Mouse (Mus musculus) layer of hippocampus, adult 9-11 months (tissue): ENCODE data around the gene Olfr1396.
"Not testable (repeated sequence)": the region's sequence is repeated elsewhere in the genome, so short reads cannot be mapped to it uniquely, and the experiment has no call there.

Experiments
- DNase-seq: peaks from one replicate; pipeline ENCODE4 v3.0.0; 2022

Olfr1396 gene

DNA sequence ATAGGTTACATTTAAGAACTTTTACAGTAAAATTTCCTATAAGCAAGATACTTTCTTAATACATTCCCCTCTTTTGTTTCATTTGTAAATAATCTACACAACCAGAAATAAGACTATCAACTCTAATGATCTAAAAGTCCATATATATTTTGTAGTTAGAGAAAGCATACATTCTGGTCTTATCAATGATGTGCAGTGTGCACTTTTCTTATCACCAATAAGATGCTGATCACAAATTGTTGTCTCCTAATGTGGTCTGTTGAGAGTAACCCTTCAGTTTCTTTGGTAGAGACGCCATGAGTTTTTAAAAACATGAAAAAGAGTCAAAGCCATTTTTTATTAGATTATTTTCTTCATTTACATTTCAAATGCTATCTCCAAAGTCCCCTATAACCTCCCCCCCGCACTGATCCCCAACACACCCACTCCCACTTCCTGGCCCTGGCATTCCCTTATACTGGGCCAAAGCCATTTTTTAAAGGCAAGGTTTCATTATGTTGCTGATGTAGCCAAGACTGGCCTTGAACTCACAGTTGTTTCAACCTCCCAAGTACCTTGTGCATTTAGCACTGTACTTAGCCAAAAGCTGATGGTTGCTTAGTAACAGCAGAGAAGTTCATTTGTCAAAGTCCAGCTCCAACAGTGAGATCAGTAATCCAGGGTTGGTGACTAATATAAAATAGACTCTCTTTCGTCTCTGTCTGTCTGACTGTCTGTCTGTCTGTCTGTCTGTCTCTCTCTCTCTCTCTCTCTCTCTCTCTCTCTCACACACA is 24.8 kb downstream of the Olfr1396 start:
- DNase-seq = no peak

DNA sequence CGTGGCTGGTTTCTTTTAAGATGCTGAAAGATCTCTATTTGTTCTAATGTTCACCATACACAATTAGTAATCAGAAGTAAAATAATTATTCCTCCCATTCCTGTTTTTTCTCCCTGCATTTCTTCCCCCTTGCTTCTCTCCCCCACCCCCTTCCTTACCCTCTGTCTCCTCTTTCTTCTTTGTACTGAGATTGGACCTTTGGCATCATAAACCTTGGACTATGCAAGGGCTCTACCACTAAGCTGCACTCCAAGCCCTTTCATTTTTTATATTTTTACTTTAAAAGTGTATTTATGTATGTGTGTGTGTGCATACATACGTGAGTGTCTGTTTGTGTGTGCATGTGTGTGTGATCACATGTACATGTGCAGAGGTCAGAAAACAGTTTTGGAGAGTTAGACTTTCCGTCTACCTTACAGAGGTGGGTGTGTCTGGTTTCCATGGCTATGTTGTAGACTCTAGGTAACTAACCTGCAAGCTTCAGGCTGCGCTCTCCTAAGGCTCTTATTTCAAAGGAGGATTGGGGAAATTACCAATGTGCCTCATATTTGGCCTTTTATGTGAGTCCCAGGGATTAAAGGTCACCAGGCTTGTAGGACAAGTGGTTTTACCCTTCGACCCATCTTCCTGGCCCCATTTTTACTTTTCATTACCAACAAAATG is 25.6 kb downstream of the Olfr1396 start:
- no peak for DNase-seq

DNA sequence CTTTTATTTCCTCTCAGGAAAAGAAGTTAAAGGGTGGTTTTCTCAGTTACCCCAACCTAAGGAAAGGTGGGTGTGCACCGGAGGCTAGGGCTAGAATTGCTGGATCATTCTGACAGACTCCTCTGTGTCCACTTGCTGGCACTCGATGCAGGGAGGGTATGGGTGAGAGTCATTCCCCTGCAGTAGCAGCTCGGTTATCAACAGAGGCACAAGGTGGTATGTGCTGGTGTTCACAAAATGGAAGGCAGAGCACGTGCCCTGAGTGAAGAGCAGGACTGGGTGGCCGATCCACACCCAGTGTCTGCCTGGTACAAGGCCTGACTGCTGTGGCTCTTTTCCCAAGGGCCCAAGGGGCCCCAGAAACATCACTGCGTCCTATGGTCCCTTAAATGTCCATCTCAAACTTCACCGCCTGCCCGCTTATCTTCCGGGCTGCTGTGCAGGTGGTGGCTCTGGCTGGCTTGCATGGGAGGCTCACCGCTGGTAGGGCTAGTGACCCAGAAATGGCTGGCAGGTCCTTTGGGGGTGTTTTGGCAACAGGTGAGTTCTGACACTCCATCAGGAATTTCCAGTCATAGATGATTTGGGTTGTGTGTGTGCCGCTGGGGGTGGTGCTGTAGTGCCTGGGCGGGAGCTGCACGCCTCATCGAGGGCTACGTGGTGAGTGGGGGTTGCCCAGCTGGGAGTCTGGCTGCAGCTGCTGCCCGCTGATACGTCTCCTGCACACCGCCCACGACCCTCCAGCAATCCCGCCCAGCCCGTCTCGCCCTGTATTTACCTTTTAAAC is 26.7 kb downstream of the Olfr1396 start:
- DNase-seq = no peak

DNA sequence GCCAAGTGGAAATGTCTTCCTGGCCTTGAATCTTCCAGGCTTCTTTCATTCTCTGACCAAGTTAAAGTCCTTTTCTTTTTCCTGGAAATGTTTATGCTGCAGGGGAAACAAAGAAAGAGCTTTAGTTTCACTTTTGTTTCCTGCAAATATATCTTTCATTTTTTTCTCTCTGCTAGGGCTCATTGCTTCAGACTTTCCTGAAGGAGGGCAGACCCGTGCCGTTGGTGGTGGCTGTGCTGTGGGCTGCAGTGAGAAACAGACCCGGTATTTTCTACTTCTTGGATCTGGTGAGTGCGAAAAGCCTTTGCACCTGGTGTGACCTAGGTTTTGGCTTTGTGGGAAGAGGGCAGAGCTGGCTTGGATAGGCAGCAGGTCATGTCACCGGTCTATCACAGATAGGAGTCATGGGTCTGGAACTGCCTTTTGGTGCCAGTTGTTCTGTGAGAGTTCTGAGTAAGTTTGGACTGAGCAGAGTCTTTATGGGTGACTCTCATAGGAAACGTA is 27.8 kb downstream of the Olfr1396 start:
- no peak for DNase-seq

DNA sequence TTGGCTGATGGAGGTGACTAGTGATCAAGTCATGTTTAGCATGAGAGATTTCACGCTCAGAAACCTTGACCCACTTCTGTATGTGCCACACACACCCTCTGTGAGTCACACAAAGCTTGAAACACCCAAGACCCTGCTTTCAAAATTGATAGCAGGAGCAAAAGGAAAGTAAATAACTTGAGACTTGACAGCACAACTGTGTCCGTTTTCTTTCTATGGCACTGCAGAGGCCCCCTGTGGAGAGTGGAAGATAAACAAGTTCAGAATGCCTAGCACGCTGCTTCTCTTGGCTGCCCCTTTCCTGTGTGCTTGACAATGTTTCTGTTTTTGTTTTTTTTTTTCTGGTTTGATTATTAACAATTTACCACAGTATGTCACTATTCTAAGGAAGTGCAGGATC is 29.8 kb downstream of the Olfr1396 start:
- no peak for DNase-seq

DNA sequence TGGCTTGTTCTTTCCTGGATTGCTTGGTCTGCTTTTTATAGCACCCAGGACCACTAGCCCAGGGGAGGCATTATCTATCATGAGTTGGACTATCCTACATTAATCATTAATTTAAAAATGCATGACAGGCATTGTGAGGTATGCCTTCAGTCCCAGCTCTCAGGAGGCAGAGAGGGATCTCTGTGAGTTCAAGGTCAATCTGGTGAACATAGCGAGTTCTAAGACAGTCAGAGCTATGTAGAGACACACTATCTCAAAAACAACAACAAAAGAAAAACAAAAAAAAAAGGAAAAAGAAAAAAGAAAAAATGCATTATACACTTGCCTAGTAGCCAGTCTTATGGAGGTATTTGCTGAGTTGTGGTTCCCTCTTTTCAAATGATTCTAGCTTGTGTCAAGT is 30.3 kb downstream of the Olfr1396 start:
- no peak for DNase-seq

DNA sequence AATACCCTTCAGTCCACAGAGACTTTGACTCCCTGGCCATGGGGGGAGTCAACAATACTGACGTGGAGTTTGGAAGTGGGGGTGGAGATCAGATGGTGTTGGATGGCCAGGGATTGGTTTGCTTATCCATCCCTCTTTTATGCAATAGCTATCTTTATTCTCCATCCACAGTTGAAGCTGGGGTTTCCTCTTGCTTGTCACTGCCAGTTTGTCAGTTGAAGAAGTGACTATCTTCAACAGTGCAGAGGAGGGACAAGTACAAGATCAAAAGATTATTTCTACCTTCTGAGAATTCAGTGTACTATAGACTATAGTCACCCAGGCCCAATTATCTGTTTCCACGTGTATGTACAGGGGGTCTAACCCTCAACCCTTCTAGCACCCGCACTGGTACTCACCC is 30.9 kb downstream of the Olfr1396 start:
- DNase-seq = no peak

DNA sequence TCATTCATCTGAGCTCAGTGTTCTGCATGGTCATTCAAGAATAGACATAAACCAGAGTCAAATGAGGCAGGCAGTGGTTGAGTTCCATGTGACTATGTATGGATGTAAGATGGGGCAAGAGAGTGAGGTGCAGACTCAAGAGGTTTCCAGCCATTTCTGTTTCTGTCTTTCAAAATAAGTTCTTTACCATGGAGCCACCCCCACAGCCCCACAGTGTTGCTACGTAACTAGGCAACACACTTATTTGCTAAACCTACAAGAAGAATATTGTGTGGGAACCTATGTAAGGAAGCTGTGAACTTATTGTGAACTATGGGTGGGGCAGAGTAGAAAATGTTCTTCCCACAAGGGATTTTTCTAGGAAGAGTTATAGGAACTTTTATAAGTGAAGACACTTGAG is 31.5 kb downstream of the Olfr1396 start:
- no peak for DNase-seq

DNA sequence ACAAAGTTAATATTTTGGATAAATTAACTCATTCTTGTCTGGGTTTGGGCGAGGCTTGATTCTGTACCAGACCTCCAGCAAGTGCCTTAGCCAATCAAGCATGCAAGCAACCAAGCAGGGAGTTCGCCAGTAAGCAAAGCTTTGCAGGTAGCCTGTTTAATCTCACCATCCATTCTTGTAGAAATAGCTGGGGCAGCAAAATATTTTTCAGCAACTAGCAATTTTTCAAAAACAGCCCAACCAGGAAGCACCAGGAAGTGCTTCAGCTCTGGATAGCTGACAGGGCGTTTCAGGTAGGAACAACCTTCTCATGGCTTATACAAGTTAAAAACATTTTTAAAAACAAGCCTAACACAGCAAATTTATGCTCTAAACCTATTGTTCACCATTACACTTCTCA is 32.8 kb downstream of the Olfr1396 start:
- no peak for DNase-seq

DNA sequence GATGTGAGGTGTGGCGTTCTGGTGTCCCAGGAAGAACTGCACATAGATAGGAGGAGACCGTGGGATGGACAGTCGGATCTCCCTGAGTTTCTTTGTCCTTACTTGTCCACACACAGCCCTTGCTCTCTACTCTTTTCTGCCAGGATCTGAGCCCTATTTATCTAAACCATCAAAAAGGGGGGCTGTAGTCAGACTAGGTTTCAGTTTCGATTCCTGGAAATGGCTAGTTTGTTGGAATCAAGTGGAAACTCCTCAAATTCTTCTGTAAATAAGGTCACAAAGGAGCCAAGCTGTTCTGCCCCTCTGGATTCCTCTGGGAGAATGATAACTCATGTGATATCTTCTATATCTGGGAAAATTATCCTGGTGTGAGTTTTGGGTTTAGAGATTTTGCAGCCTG is 33.3 kb downstream of the Olfr1396 start:
- no peak for DNase-seq

DNA sequence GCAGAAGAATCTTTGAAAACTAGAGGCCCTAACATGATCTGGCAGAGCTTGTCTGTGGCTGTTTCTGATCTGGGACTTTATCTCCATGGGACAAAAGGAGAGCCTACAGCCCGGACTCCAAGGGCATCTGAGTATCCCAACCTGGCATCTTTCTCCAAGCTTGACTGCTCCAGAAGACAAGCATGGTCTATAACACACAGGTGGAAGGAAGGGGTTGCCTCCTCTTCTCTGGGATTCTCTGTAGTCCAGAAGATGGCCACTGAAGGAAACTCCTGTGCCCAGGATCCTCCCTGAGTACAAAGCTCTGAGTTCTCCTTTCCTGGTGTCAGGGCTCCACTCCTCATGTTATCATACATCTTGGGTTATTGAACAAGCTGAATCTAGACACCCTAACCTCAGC is 34.0 kb downstream of the Olfr1396 start:
- DNase-seq = no peak

DNA sequence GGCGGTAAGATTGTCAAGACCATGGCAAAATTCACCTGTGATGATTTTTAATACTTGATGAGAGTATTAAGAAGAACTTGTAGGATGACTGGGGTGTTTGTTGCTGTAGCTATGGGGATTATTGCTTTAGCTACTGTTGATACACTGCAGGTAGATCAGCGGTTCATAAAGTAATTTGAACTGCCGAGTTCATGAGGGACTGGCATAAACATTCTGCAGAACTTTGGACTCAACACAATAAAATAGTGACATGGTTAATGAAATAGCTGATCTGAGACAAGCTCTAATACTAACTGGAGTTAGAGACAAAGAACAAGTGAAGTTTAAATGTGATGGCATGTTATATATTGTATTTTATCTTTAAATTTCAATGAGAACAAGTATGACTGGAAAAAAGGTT is 36.0 kb downstream of the Olfr1396 start:
- no peak for DNase-seq

DNA sequence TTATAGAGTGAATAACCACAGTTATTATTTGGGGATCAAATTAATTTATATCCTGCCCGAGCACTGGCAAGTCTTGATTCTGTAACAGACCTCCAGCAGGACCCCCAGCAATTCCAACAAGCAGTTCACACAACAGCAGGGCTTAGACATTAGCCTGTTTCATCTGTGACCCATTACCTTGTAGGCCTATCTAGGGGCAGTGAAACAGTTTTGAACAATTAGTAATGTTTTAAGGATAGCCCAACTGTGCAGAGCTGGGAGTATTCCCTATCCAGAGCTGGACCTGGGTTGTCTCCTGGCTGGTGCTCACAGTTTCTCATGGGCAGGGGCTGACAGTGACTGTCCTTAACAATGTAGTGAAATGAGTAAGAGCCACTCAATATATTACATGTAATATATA is 37.7 kb downstream of the Olfr1396 start:
- DNase-seq = no peak

DNA sequence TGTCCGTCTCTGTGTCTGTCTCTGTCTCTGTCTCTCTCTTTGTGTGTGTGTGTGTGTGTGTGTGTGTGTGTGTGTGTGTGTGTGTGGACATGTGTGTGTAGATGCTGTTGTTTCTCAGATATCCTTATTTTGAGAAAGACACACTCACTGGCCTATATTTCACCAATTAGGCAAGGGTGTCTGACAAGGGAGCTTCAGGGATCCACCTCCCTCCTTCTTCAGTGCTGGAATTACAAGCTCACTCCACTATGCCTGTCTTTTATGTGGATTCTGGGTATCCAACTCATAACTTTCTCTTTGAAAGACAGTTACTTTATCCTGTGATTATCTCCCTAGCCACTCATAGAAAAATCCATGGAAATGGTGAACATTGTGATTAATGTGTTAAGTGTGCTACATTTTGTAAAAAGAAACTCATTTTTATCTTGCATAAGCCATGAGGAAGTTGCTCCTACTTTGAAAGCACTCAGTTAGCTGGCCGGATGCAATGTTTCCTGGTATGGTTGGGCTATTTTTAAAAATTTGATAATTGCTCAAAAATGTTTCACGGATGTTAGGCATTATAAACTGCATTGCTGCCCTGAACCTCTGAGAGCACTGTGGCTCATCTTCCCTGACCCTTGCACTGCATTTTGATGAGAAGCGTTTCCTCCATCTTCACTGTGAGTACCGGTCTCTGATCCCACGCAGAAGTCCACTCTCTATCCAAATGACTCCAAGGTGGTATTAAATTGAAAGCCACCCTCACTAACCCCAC is 38.5 kb downstream of the Olfr1396 start, which contains the start of gene Ifi47:
Gene Ifi47 (plus strand): TSS at position 587 of the 757 bp plus-strand sequence.
- not testable (repeated sequence) for DNase-seq

DNA sequence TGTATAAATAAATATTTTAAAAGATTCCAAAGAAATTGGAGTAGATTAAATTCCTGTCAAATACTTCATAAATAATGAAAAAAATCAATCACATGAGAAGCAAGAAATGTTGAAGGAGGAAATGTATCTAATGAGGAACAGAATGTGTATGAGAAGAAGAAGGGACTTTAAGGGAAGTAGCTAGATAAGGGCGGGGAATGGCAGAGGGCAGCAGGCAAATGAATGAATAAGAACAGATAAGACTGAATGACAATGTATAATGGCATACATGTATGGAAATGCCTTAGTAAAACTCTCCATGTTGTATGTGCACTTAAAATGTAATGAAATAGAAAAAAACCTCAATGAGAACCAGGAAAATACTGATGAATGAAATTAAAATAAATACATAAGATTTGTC is 46.3 kb downstream of the Olfr1396 start:
- no peak for DNase-seq

DNA sequence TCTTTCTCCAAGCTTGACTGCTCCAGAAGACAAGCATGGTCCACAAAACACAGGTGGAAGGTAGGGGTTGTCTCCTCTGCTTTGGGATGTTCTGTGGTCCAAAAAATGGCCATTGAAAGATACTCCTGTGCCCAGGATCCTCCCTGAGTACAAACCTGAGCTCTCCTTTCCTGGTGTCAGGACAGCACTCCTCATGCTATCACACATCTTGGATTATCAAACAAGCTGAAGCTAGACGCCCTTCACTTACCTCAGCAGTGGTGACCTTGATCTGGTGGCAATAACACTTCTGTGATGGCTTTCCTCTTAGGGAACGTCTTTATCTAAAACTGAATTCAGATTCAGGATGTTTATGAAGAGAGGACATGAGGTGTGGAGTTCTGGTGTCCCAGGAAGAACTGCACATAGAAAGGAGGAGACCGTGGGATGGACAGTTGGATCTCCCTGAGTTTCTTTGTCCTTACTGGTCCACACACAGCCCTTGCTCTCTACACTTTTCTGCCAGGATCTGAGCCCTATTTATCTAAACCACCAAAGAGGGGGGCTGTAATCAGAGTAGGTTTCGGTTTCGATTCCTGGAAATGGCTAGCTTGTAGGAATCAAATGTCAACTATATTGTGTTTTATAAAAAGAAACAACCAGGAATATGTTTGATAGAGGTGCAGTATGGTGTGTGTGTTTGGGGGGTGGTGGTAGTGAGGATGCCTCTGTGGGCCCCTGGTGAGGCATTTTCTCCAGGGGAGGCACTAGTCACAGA is 50.8 kb downstream of the Olfr1396 start, which contains the start of gene Tgtp2:
Gene Tgtp2 (minus strand): TSS at position 494 of the 757 bp plus-strand sequence.
- DNase-seq = not testable (repeated sequence)

DNA sequence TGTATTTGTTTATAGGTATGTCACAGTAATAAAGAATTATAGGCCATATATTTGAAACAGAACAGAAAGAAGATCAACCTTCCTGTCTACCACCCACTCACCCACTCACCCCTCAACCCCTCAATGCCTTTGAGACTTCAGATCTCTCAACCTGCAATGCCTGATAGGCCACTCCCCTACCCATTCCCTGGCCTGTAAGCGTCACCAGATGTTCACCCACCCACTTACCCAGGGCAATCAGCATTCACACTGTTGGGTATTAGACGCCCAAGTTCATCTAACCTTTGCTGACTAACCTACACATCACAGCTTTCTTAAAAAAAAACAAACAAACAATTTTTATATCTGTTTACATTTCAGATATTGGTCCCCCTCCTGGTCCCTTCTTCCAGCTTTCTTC is 52.8 kb downstream of the Olfr1396 start:
- not testable (repeated sequence) for DNase-seq

DNA sequence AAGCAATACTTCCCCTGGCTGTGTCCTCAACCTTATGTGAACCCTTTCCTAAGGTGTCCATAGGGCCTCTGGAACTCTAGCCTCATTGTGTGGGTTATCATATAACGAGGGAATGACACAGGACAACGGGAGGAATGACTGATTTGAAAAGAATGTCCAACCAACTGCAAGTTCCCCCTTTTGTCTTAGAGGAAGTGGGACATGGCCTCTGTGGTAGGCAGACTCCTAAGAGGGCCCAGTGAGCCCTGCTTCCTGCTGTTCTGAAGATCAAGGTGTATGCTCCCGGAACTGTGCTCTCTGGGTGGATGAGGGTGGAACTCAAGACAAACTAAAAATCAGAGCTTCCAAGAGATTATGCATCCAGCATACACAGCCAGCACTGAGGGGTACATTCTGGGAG is 54.6 kb downstream of the Olfr1396 start:
- DNase-seq = not testable (repeated sequence)
